Mouse (Mus musculus) lung, postnatal 0 days (tissue): Measurements from ENCODE around the gene Tnk2.

Experiments
- CTCF ChIP-seq: IDR thresholded peaks from 2 replicates; pipeline ENCODE4 v1.5.1; 2016; ENCODE audit warnings: antibody characterized with exemption, mild to moderate bottlenecking
- EP300 ChIP-seq: IDR thresholded peaks from 2 replicates; pipeline ENCODE4 v1.6.1; 2016; ENCODE audit warnings: antibody characterized with exemption, mild to moderate bottlenecking, control low read depth

DNA sequence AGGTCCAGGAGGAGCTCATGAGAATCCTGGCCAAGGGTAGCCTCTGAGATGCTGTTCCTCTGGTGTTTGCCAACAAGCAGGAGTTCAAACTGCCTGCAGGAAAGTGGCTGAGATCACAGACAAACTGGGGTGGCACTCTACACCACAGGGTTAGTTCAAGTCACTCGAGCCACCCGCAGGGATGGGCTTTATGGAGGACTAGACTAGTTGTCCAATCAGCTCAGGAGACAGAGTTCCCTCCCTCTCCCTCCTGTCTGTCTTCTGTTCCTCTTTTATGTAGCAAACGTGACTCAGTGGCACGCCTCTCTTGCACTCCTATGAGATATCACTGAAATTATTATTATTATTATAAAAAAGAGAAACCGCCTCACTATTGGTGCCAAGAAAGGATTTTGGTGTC, 9.5 kb upstream of the Tnk2 start:
- TF ChIP-seq CTCF = no peak
- no peak for TF ChIP-seq EP300
